Mouse (Mus musculus) testis, adult 2 months (tissue): Measurements from ENCODE around the gene Palld. TPM values are rescaled to one million over a fixed set of nuclear protein-coding genes. Genes with fewer than 3 reads are reported as not detected.

Experiments used
- H3K27ac ChIP-seq: fragments of 200-500 bp; 2 replicates; pipeline ENCODE4 v1.5.1; 2012; ENCODE audit warnings: low read depth, low read length; ENCODE audit not compliant: control insufficient read depth, insufficient read depth
- H3K27me3 ChIP-seq: fragments of 200-500 bp; 2 replicates; pipeline ENCODE4 v1.6.1; 2012; ENCODE audit warnings: mild to moderate bottlenecking, low read length, moderate library complexity; ENCODE audit not compliant: control insufficient read depth, insufficient read depth
- H3K36me3 ChIP-seq: fragments of 200-500 bp; 2 replicates; pipeline ENCODE4 v1.6.1; 2012; ENCODE audit warnings: mild to moderate bottlenecking, low read length; ENCODE audit not compliant: control insufficient read depth, insufficient read depth
- H3K4me1 ChIP-seq: fragments of 200-500 bp; 2 replicates; pipeline ENCODE4 v1.6.1; 2012; ENCODE audit warnings: low read length; ENCODE audit not compliant: control insufficient read depth, insufficient read depth
- H3K4me3 ChIP-seq: fragments of 200-500 bp; 2 replicates; pipeline ENCODE4 v1.5.1; 2012; ENCODE audit warnings: low read depth, mild to moderate bottlenecking, low read length, moderate library complexity, mixed read lengths; ENCODE audit not compliant: control insufficient read depth
- CTCF ChIP-seq: fragments of 200-500 bp; IDR thresholded peaks from 2 replicates; pipeline ENCODE4 v1.5.1; 2012; ENCODE audit warnings: low read depth, mild to moderate bottlenecking, inconsistent platforms, low read length, moderate library complexity; ENCODE audit not compliant: control insufficient read depth, insufficient read depth, insufficient replicate concordance
- POLR2A ChIP-seq: fragments of 200-500 bp; IDR thresholded peaks from 2 replicates; pipeline ENCODE4 v1.6.1; 2012; ENCODE audit warnings: low read depth, mild to moderate bottlenecking, inconsistent platforms, low read length, moderate library complexity; ENCODE audit not compliant: control insufficient read depth
- polyA plus RNA-seq: library from polyadenylated mRNA; depleted of rRNA; stranded (reverse); fragments of >200 nt; gene quantifications from 2 replicates; pipeline ENCODE4 v1.2.3, GENCODE M21; 2012

Gene Palld
- polyA plus RNA-seq, 1 experiment: 7.8 TPM

DNA sequence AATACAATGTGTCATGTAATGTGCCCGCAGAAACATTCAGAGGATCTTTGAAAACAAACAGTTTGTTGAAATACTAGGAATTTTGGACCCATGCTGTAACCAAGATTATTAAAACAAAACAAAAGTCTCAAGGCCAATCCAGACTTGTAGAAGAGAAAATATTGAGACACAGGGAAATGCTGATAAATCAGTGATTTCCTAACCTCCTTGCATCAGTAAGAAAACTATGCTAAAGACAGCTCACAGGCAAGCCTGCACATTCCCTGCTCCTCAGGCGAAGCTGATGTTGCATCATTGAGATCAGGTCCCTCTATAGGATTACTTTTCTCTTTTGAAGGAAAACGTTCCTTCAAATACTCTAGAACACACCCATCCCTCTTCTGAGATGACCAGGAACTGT is 112.5 kb downstream of the Palld start:
- no peak overlapping the region for H3K4me3 ChIP-seq
- H3K27ac ChIP-seq: no peak overlapping the region
- TF ChIP-seq POLR2A (no peak), CTCF (no peak)
- no peaks in the 10 kb centered on the region for H3K4me1 ChIP-seq
- H3K27me3 ChIP-seq: no peaks in the 10 kb centered on the region
- no peaks in the 10 kb centered on the region for H3K36me3 ChIP-seq

GRCm38 (mm10) chr8:61789289-61789688 is 113.2 kb downstream of the Palld start:
- Histone ChIP-seq H3K4me1 (no peaks in the 10 kb centered on the region), H3K4me3 (no peak overlapping the region), H3K36me3 (no peaks in the 10 kb centered on the region), H3K27ac (no peak overlapping the region), H3K27me3 (no peaks in the 10 kb centered on the region)
- TF ChIP-seq CTCF (no peak), POLR2A (no peak)

DNA sequence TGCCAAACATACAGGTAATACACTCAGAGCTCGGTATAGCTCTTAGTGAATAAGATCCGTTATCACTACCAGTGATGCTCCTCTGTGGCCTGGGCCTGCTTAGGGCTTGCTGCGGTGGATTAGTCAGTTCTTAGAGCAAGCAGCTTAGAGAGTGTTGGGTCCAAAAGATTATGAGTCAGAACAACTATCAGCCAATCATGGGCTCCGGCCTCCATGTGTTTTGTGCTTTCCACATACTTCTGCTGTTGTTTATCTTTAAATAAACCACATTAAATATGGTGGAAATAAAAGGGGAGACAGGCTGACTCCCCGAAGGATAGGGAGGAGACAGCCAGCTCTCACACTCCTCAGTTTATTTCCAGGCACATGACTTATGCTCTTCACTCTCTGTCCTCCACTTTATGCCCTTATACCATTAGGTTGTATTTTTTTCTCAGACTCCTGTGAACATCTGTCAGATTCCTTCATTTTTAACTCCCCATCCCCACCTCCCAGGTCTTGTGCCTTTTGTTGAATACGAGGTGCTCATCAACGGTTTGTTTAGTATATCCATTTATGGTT is 119.5 kb downstream of the Palld start:
- Histone ChIP-seq H3K27me3 (no peaks in the 10 kb centered on the region), H3K4me1 (no peaks in the 10 kb centered on the region), H3K27ac (no peak overlapping the region), H3K36me3 (no peaks in the 10 kb centered on the region), H3K4me3 (no peak overlapping the region)
- TF ChIP-seq POLR2A (no peak), CTCF (no peak)

DNA sequence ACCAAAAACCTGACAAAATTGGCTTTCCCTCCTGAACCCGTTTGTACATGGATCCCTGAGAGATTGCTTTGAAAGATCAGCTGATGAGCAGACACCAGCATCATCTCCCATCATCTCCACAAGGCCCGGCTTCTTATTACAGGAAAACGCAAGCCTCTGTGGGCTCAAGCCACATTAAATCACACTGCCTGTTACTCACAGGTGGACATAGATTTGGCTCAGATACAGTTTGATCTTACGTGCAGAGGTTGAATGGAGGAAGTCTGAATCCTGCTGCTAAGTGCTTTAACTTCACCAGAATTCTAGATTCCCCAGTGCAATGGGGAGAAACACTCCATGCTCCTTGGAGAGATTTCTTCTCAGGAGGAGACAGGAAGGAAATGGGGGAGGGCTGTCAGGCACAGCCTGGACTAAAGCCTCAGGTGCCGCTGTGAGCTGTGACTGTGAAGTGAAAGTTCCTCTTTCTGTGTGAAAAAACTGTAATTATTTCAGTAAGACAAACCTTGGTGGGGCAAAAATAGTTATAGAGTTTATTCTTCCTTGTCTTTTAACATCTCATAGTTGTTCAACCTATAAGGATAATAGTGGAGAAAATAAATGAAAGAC is 121.7 kb downstream of the Palld start:
- no peak for TF ChIP-seq POLR2A
- no peak for TF ChIP-seq CTCF

DNA sequence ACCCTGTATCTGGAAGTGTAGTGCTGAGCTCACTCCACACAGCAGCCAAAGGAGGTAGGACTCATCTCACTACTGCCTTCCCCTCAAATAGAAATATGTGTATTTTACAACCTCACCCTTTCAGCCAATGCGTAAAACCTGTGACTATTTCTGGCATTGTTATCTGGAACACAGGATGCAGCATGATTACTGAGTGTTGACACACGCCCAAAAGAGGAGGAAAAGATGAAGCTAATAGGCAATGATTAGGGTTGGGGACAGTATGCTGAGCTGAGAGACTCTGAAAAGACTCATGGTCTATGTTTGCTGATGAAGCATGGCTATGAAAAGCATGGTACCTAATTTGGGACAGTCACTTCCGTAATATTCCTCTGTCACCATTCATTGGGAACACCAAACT is 124.3 kb downstream of the Palld start:
- H3K4me3 ChIP-seq: no peak overlapping the region
- no peaks in the 10 kb centered on the region for H3K4me1 ChIP-seq
- TF ChIP-seq POLR2A: no peak
- no peak for TF ChIP-seq CTCF
- no peaks in the 10 kb centered on the region for H3K36me3 ChIP-seq
- no peaks in the 10 kb centered on the region for H3K27me3 ChIP-seq
- H3K27ac ChIP-seq: no peak overlapping the region

More for the DNA sequence above, 121.7 kb downstream of the Palld start:
- Histone ChIP-seq H3K27me3 (no peaks in the 10 kb centered on the region), H3K4me1 (no peaks in the 10 kb centered on the region), H3K27ac (no peak overlapping the region), H3K36me3 (no peaks in the 10 kb centered on the region), H3K4me3 (no peak overlapping the region)

- Histone ChIP-seq H3K36me3 (no peaks in the 10 kb centered on the region), H3K4me3 (no peak overlapping the region), H3K27me3 (no peaks in the 10 kb centered on the region), H3K27ac (no peak overlapping the region), H3K4me1 (no peaks in the 10 kb centered on the region)
- TF ChIP-seq CTCF (no peak), POLR2A (no peak)
Measured at GRCm38 (mm10) chr8:61776560-61776959, 125.9 kb downstream of the Palld start.

DNA sequence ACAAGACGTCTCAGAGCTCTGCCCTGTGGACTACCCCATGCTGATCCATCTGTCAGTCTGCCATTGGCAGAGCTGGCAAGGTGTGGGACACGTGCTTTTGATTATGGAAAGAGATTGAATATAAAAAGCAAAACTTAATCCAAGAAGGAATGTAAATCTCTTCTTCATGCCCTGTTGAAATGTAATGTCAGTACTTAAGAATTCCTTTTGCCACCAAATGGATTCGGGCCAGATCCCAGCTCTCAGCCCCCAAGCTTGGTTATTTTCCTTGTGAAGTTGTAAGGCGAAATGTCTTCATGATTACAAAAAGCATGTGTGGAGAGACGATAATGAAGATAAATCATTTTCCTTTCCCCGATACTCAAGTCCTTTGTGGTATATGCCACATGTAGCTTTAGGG is 126.6 kb downstream of the Palld start:
- no peaks in the 10 kb centered on the region for H3K36me3 ChIP-seq
- H3K4me3 ChIP-seq: no peak overlapping the region
- TF ChIP-seq CTCF (no peak), POLR2A (no peak)
- no peaks in the 10 kb centered on the region for H3K4me1 ChIP-seq
- no peaks in the 10 kb centered on the region for H3K27me3 ChIP-seq
- H3K27ac ChIP-seq: no peak overlapping the region

- Histone ChIP-seq H3K27me3 (no peaks in the 10 kb centered on the region), H3K4me3 (no peak overlapping the region), H3K4me1 (no peaks in the 10 kb centered on the region), H3K27ac (no peak overlapping the region), H3K36me3 (no peaks in the 10 kb centered on the region)
- no peak for TF ChIP-seq POLR2A
- TF ChIP-seq CTCF: no peak
Measured at GRCm38 (mm10) chr8:61774161-61774560, 128.3 kb downstream of the Palld start.
